Comparison of ENCODE assay signal across 19 mouse cellular contexts in genomic region chr10:119467976-119468375, GRCm38 (mm10). TPM values are rescaled to one million over a fixed set of nuclear protein-coding genes. Genes with fewer than 3 reads are reported as not detected.
DNase-seq lines count a peak whose midpoint lies in the region.
"Had no signal": no experiment of that assay in that cellular context is flagged by ENCODE, and none has a peak within 500 bp of the region (broad histone marks: within the 10 kb centered on the region; RNA-seq: fewer than 3 reads in every experiment).

No protein-coding gene starts in this region.

- peaks cover 5% of the 10 kb centered on the region for H3K36me3 ChIP-seq in heart, embryonic 10.5 days
- H3K36me3 ChIP-seq: G1E had no signal

- H3K4me3 ChIP-seq in heart, embryonic 10.5 days, result no peak overlapping the region

- H3K9me3 ChIP-seq in heart, embryonic 10.5 days, result no peaks in the 10 kb centered on the region

- DNase-seq in heart, adult 11 months, result peak; percentile 71
- no peak for DNase-seq in heart, adult 9 months (ENCODE audit: low spot score in 2 of 2)
- peak; percentile 72 for DNase-seq in heart, embryonic 10.5 days (ENCODE audit: low spot score)
- no peak for DNase-seq in heart, postnatal 25 days (ENCODE audit: low spot score)
- DNase-seq: adrenal gland, adult 2 months; adrenal gland, adult 8-10 months; adrenal gland, postnatal 10 days; adrenal gland, postnatal 14 days; adrenal gland, postnatal 25 days; adrenal gland, postnatal 36 days; B cell, adult 2 months; cerebellum, adult 11 months; cerebellum, adult 11-12 months; cerebellum, adult 18-20 months had no signal

- peaks cover 32% of the 10 kb centered on the region for H3K4me1 ChIP-seq in heart, embryonic 10.5 days

- WGBS in heart, embryonic 10.5 days, result 87% methylated on average over 18 of the region's 18 CpGs

- no peaks in the 10 kb centered on the region for H3K27me3 ChIP-seq in heart, embryonic 10.5 days (ENCODE audit: insufficient read depth, poor library complexity, severe bottlenecking)
- H3K27me3 ChIP-seq: CH12.LX, Patski had no signal

- intact Hi-C loops in heart, postnatal 25 days (cut with DNase I), result no loop called here

- H3K27ac ChIP-seq in heart, embryonic 10.5 days, result no peak overlapping the region

RNA-seq across cellular contexts. Expression of gene Grip1, which starts 14.3 kb away (rescaled TPM):
- polyA plus RNA-seq in heart, embryonic 10.5 days (2016; fragmentation: Nextera tagmentation; extraction: Ambion mirVana), result 2.7 and 4.4 TPM in 2 replicates
- under 1 TPM; 0.61 to 0.62 TPM for total RNA-seq in heart, postnatal 25 days (2021)
- total RNA-seq: MEL had no signal
- polyA plus RNA-seq: CD4-positive, CD25-positive, alpha-beta regulatory T cell, adult 4 months; G1E had no signal

Comparison
In these comparisons a context has a peak if more than half of its experiments do, and no peak if none do; other contexts are left out.
1. DNase-seq: peak in heart, adult 11 months (single experiment) and heart, embryonic 10.5 days (single experiment); none in heart, adult 9 months (0 of 2) and heart, postnatal 25 days (single experiment).